In the genomic region with DNA sequence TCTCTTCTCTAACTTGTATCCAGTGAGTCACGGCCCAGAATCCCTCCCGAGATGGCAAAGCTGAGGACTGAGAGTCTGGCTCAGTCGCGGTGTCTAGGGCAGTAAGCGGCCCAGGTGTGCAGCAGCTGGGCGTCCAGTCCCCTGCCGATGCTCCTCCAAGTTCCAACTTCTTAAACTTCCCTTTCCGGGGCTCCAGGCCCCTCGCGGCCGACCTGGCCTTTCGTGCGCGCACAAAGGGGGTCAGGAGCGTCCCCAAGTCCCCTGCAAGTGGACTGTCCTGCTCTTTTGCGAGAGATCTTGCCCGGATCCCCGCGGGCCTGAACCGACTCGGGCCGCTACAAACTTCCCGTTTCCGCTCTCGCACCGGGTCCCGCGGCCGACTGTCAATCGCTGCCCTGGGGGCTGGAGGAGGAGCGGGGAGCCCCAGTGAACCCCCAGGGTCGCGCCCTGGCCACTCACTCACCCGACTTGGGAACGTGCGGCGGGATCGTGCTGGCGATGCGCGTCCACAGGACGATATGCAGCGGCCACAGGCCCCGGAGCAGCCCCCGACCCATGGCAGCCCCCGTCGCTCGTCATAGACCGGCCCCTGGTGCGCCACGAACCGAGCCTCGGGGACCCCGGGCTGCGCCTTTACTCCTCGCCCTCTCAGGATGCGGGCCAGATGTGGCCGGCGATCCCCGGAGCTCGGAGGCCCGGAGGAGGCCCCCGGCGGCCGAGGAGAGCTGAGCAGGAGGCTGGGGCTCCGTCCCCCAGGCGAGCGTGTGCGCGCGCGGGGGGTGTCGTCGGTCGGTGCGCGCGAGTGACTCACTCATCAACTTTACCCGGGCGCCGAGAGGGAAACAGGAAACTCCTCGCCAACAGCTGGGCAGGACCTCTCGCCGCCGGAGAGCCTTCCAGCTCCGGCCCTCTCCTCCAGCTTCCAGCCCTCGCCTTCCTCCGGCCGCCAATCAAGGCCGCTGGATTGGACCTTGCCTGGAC, we compare ENCODE assay signal across 8 mouse cellular contexts. TPM values are rescaled to one million over a fixed set of nuclear protein-coding genes. Genes with fewer than 3 reads are reported as not detected.
DNase-seq lines count a peak whose midpoint lies in the region; ATAC-seq and TF ChIP-seq lines count a peak whose summit lies in the region.

A gene (minus strand): TSS at position 880 of the 981 bp plus-strand sequence.

- no peak for TF ChIP-seq CTCF in heart, postnatal 0 days (IDR thresholded peaks at IDR 0.05; ENCODE audit: low read depth)

- peak; percentile 69; the same call in 1 of the 2 replicates for ATAC-seq in forebrain, embryonic 13.5 days
- ATAC-seq in heart, postnatal 0 days (ENCODE audit: insufficient read depth, low read depth), result peak; percentile 89
- ATAC-seq in neural tube, embryonic 13.5 days (ENCODE audit: low read depth), result peak; percentile 77

- TF ChIP-seq EP300 in heart, postnatal 0 days (IDR thresholded peaks at IDR 0.05; ENCODE audit: low read depth), result no peak; the same call in 1 of the 2 replicates

- H3K36me3 ChIP-seq in forebrain, embryonic 13.5 days (ENCODE audit: poor library complexity, severe bottlenecking), result no peaks in the 10 kb centered on the region
- no peaks in the 10 kb centered on the region for H3K36me3 ChIP-seq in heart, postnatal 0 days (replicated peaks; ENCODE audit: control insufficient read depth, insufficient read depth, low read length)
- no peaks in the 10 kb centered on the region for H3K36me3 ChIP-seq in neural tube, embryonic 13.5 days

- no peak within 1 kb of the TSS for H3K27ac ChIP-seq in forebrain, embryonic 13.5 days
- H3K27ac ChIP-seq in heart, postnatal 0 days (ENCODE audit: low read depth), result peak within 1 kb of the TSS; percentile 91
- H3K27ac ChIP-seq in neural tube, embryonic 13.5 days (replicated peaks), result peak within 1 kb of the TSS; percentile 79

- DNase-seq in B cell, adult 2 months, result peak; percentile 92
- DNase-seq in adrenal gland, postnatal 36 days, result peak; percentile 91 to 93
- DNase-seq in heart, postnatal 0 days (ENCODE audit: low spot score), result peak; percentile 89
- DNase-seq in kidney, postnatal 25 days, result peak; percentile 86 to 93
- peak; percentile 92 to 93 for DNase-seq in lung, adult 18-20 months
- peak; percentile 79 for DNase-seq in testis, postnatal 10 days (ENCODE audit: low spot score)

- H3K9ac ChIP-seq in forebrain, embryonic 13.5 days, result peak within 1 kb of the TSS; percentile 68
- peak within 1 kb of the TSS; percentile 80 for H3K9ac ChIP-seq in heart, postnatal 0 days (replicated peaks; ENCODE audit: low read depth, low read length)
- peak within 1 kb of the TSS; percentile 79 for H3K9ac ChIP-seq in neural tube, embryonic 13.5 days

- peaks cover 13% of the 10 kb centered on the region for H3K4me1 ChIP-seq in forebrain, embryonic 13.5 days
- 0 out of 2 replicates have a peak, but pooled peaks cover 8% of the 10 kb centered on the region for H3K4me1 ChIP-seq in heart, postnatal 0 days (ENCODE audit: control insufficient read depth, insufficient read depth)
- H3K4me1 ChIP-seq in neural tube, embryonic 13.5 days (replicated peaks), result peaks cover 22% of the 10 kb centered on the region

- no peaks in the 10 kb centered on the region for H3K9me3 ChIP-seq in forebrain, embryonic 13.5 days (replicated peaks)
- no peaks in the 10 kb centered on the region for H3K9me3 ChIP-seq in heart, postnatal 0 days (replicated peaks; ENCODE audit: control insufficient read depth, low read length)
- no peaks in the 10 kb centered on the region for H3K9me3 ChIP-seq in neural tube, embryonic 13.5 days

- H3K4me2 ChIP-seq in forebrain, embryonic 13.5 days, result peak within 1 kb of the TSS; percentile 94
- H3K4me2 ChIP-seq in heart, postnatal 0 days (ENCODE audit: low read depth, low read length), result peak within 1 kb of the TSS; percentile 80
- H3K4me2 ChIP-seq in neural tube, embryonic 13.5 days, result peak within 1 kb of the TSS; percentile 90

- H3K4me3 ChIP-seq in forebrain, embryonic 13.5 days, result peak within 1 kb of the TSS; percentile 51
- peak within 1 kb of the TSS; percentile 74 for H3K4me3 ChIP-seq in heart, postnatal 0 days (ENCODE audit: low read depth, low read length)
- peak within 1 kb of the TSS; percentile 57 for H3K4me3 ChIP-seq in neural tube, embryonic 13.5 days

- under 1% methylated on average over 89 of the region's 90 CpGs for WGBS in forebrain, embryonic 13.5 days
- under 1% methylated on average over 85 of the region's 90 CpGs for WGBS in heart, postnatal 0 days
- under 1% methylated on average over 90 of the region's 90 CpGs for WGBS in neural tube, embryonic 13.5 days

- H3K27me3 ChIP-seq in forebrain, embryonic 13.5 days, result peaks cover 30% of the 10 kb centered on the region
- no peaks in the 10 kb centered on the region for H3K27me3 ChIP-seq in heart, postnatal 0 days (ENCODE audit: control insufficient read depth, insufficient read depth, low read length)
- peaks cover 39% of the 10 kb centered on the region for H3K27me3 ChIP-seq in neural tube, embryonic 13.5 days

RNA-seq across cellular contexts. Expression of the gene that starts here (rescaled TPM):
- total RNA-seq in adrenal gland, postnatal 36 days (2021), result 10 to 100 TPM; 67.1 to 92.3 TPM
- polyA plus RNA-seq in forebrain, embryonic 13.5 days (2015; fragmentation: Nextera tagmentation; extraction: Ambion mirVana), result 4.2 and 4.4 TPM in 2 replicates
- 70.8 and 81.4 TPM in 2 replicates for total RNA-seq in heart, postnatal 0 days (2014; rRNA removed; ENCODE audit: low replicate concordance)
- 15.1 and 16.0 TPM in 2 replicates for polyA plus RNA-seq in heart, postnatal 0 days (2015; fragmentation: Nextera tagmentation; extraction: Ambion mirVana)
- polyA plus RNA-seq in neural tube, embryonic 13.5 days (2015; fragmentation: Nextera tagmentation; extraction: Ambion mirVana), result 10.3 and 11.5 TPM in 2 replicates
